Mouse (Mus musculus): ENCODE results near the gene Mdk. TPM values are rescaled to one million over a fixed set of nuclear protein-coding genes. Genes with fewer than 3 reads are reported as not detected.

Gene Mdk
- polyA plus RNA-seq, 1 experiment from 2014 or later, result 435 TPM

DNA sequence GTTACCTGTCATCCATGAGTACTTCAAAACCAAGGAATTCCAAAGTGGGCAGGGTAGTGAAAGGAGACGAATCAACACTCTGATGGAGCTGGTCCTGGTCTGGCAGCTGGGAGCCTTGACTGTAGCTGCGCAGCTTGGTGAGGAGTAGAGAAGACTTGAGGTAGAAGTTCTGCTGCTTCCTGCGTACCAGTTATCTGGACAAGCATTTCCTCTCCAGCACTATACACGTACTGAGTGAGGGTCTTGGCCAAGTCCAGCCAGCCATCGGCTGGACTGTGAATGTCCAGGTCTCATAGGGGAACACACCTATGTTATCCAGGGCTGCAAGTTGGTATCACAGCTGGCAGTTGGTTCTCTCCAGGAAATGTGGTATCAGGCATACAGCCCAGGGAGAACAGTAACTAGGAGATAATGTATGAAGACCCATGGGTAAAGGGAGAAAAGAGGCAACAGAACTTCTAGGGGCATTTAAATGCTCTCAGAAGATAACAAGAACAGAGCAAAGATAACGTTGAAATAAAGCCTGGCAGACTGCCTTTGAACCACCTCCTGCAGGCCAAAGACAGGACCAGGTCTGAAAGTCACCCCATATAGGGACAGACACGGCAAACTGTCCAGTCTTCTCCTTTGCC, 15.6 kb downstream of the Mdk start:
- H3K36me3 ChIP-seq (ENCODE audit: control insufficient read depth, insufficient read depth, low read length), result peaks cover 69% of the 10 kb centered on the region
- no peak for ATAC-seq (ENCODE audit: insufficient number of reproducible peaks, insufficient read depth, low FRiP score, low read depth)
- 70% methylated on average over 7 of the region's 7 CpGs for WGBS

DNA sequence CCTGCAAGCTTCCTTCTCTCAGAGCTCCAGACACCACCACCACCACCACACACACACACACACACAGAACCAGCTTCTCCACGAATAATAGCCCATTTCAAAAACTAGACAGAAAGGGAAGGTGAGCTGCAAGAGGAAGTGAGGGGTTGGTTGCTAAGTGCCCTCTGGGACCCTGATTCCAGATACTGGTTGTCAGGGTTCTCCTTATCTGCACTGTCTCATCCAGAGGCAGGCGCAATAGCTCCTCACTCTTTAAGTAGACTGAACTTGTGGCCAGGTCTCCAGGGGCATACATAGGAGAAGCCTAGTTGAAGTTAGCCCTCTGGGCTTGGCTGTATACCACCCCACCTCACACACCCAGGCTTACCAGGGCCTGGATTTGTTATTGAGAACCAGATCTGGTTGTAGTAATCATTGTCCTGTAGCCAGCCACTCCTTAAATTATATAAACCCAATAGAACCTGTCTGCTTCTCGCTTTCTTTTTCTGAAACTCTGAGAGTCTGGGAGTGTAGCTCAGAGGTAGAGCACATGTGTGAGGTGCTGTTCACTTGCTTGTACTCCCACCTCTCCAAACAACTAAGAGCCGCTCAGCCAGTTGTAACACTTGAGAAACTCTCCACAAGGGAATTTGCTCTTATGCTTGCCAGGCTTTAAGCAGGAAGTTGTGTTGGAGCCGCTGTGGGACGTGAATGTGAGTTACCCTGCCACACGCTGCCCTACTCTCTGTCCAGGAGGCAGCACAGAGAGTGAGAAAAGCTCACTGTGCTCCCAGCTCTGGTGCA, 18.6 kb downstream of the Mdk start:
- no peak overlapping the region for H3K27ac ChIP-seq (replicated peaks in 1 of 2; ENCODE audit: control insufficient read depth in 1 of 2, insufficient read depth in 1 of 2, low read depth in 2 of 2, low read length in 2 of 2)
- H3K4me2 ChIP-seq (ENCODE audit: low read length), result no peak overlapping the region
- peaks cover 87% of the 10 kb centered on the region for H3K36me3 ChIP-seq (ENCODE audit: control insufficient read depth, insufficient read depth, low read length)
- no peaks in the 10 kb centered on the region for H3K27me3 ChIP-seq (ENCODE audit: control insufficient read depth, insufficient read depth, low read length)
- no peak overlapping the region for H3K9ac ChIP-seq (ENCODE audit: low read length)
- no peaks in the 10 kb centered on the region for H3K4me1 ChIP-seq (ENCODE audit: control insufficient read depth in 2 of 2, insufficient read depth in 2 of 2, low read length in 2 of 2)
- H3K9me3 ChIP-seq (ENCODE audit: control insufficient read depth, low read length), result no peaks in the 10 kb centered on the region
- 71% methylated on average over 7 of the region's 7 CpGs for WGBS
- no peak overlapping the region for H3K4me3 ChIP-seq (ENCODE audit: control insufficient read depth in 1 of 2, insufficient read depth in 1 of 2, low read depth in 1 of 2, low read length in 2 of 2)
- ATAC-seq (ENCODE audit: insufficient number of reproducible peaks, insufficient read depth, low FRiP score, low read depth), result no peak

More for the DNA sequence above, 15.6 kb downstream of the Mdk start:
- Histone ChIP-seq H3K9me3 (ENCODE audit: control insufficient read depth, low read length) (no peaks in the 10 kb centered on the region), H3K4me1 (ENCODE audit: control insufficient read depth in 2 of 2, insufficient read depth in 2 of 2, low read length in 2 of 2) (peaks cover 2% of the 10 kb centered on the region in 2 experiments; a peak in 2 of 4 replicates), H3K27ac (replicated peaks in 1 of 2; ENCODE audit: control insufficient read depth in 1 of 2, insufficient read depth in 1 of 2, low read depth in 2 of 2, low read length in 2 of 2) (no peak overlapping the region), H3K9ac (ENCODE audit: low read length) (no peak overlapping the region), H3K27me3 (ENCODE audit: control insufficient read depth, insufficient read depth, low read length) (peaks cover 15% of the 10 kb centered on the region), H3K4me3 (ENCODE audit: control insufficient read depth in 1 of 2, insufficient read depth in 1 of 2, low read depth in 1 of 2, low read length in 2 of 2) (no peak overlapping the region), H3K4me2 (ENCODE audit: low read length) (no peak overlapping the region)

DNA sequence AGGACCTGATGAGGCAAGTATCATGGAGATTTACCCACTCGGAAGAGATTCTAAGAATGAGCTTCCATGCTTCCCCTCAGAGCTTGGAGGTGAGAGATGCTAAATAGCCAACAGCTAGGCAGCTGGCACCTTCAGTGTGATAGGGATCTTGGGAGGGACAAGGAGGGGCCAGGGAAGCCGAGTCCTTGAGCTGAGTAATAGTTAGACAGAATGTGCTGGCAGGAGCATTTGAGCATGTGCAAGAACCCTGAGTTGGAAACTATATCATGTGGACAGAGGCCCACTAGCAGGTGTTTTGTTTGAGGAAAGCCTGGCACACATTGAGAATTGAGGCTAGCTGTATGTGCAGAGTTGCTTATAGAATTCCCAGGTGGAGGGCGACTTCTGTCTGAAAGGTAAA, 19.5 kb downstream of the Mdk start:
- H3K27ac ChIP-seq (replicated peaks in 1 of 2; ENCODE audit: control insufficient read depth in 1 of 2, insufficient read depth in 1 of 2, low read depth in 2 of 2, low read length in 2 of 2), result no peak overlapping the region
- no peaks in the 10 kb centered on the region for H3K4me1 ChIP-seq (ENCODE audit: control insufficient read depth in 2 of 2, insufficient read depth in 2 of 2, low read length in 2 of 2)
- H3K9me3 ChIP-seq (ENCODE audit: control insufficient read depth, low read length), result no peaks in the 10 kb centered on the region
- H3K4me2 ChIP-seq (ENCODE audit: low read length), result no peak overlapping the region
- H3K9ac ChIP-seq (ENCODE audit: low read length), result no peak overlapping the region
- peaks cover 82% of the 10 kb centered on the region for H3K36me3 ChIP-seq (ENCODE audit: control insufficient read depth, insufficient read depth, low read length)
- ATAC-seq (ENCODE audit: insufficient number of reproducible peaks, insufficient read depth, low FRiP score, low read depth), result no peak
- H3K4me3 ChIP-seq (ENCODE audit: control insufficient read depth in 1 of 2, insufficient read depth in 1 of 2, low read depth in 1 of 2, low read length in 2 of 2), result no peak overlapping the region
- no peaks in the 10 kb centered on the region for H3K27me3 ChIP-seq (ENCODE audit: control insufficient read depth, insufficient read depth, low read length)
- 55% methylated on average over 3 of the region's 3 CpGs for WGBS

DNA sequence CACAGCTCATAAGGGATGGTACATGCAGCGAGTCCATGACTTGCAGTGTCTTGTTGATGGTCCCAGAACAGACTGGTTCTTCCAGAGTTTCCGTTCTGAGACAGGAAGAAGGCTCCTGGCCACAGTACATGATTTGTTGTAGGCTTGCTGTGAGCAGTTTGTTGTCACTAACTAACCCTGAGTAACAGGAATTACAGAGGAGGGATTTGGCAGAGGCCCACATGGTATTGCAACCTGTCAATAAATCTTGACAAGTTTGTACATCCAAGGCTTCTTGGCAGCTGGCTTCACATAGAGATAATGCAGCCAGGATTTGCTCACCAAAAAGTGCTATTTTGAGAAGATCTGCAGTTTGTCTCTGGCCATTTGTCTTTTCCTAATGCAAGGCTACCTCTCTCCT, 26.0 kb downstream of the Mdk start:
- Histone ChIP-seq H3K36me3 (ENCODE audit: control insufficient read depth, insufficient read depth, low read length) (peaks cover 26% of the 10 kb centered on the region), H3K4me3 (ENCODE audit: control insufficient read depth in 1 of 2, insufficient read depth in 1 of 2, low read depth in 1 of 2, low read length in 2 of 2) (no peak overlapping the region), H3K9me3 (ENCODE audit: control insufficient read depth, low read length) (no peaks in the 10 kb centered on the region), H3K27me3 (ENCODE audit: control insufficient read depth, insufficient read depth, low read length) (no peaks in the 10 kb centered on the region), H3K9ac (ENCODE audit: low read length) (no peak overlapping the region), H3K27ac (replicated peaks in 1 of 2; ENCODE audit: control insufficient read depth in 1 of 2, insufficient read depth in 1 of 2, low read depth in 2 of 2, low read length in 2 of 2) (no peak overlapping the region), H3K4me2 (ENCODE audit: low read length) (no peak overlapping the region), H3K4me1 (ENCODE audit: control insufficient read depth in 2 of 2, insufficient read depth in 2 of 2, low read length in 2 of 2) (no peaks in the 10 kb centered on the region)
- 94% methylated on average over 2 of the region's 2 CpGs for WGBS
- ATAC-seq (ENCODE audit: insufficient number of reproducible peaks, insufficient read depth, low FRiP score, low read depth), result no peak

DNA sequence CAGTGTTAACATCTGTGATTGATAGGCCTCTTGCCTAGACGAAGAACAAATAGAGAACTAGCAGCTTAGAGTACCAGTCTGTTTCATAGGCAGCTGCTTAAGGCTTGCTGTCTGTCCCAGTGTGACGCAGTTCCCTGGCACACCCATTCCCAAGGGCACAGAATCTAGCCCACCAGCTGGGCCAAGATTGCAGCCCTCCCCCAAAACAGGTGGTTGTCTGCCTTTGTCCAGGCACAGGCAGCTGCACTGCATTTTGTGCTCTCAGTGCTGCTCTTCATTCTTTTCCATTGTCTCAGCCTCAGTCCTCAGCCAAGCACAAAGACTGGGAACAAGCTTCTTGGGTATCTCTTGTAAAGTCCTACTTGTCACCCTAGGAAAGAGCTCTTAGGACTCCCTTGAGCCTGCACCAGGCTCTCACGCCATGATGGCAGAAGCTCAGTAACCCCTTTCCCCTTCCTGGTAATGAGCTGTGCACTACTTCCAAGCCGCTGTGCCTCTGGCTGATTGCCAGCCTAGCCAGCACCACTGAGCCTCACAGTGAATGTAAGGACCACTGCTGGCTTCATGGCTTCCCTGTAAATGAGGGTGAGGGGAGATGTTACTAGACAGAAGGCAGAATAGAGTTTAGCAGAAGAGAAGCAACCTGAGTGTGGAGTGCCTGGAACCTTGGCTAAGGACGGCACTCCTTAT, 27.3 kb downstream of the Mdk start:
- Histone ChIP-seq H3K4me3 (ENCODE audit: control insufficient read depth in 1 of 2, insufficient read depth in 1 of 2, low read depth in 1 of 2, low read length in 2 of 2) (no peak overlapping the region), H3K27me3 (ENCODE audit: control insufficient read depth, insufficient read depth, low read length) (no peaks in the 10 kb centered on the region), H3K36me3 (ENCODE audit: control insufficient read depth, insufficient read depth, low read length) (peaks cover 25% of the 10 kb centered on the region), H3K9me3 (ENCODE audit: control insufficient read depth, low read length) (no peaks in the 10 kb centered on the region), H3K4me2 (ENCODE audit: low read length) (no peak overlapping the region), H3K9ac (ENCODE audit: low read length) (no peak overlapping the region), H3K27ac (replicated peaks in 1 of 2; ENCODE audit: control insufficient read depth in 1 of 2, insufficient read depth in 1 of 2, low read depth in 2 of 2, low read length in 2 of 2) (no peak overlapping the region), H3K4me1 (ENCODE audit: control insufficient read depth in 2 of 2, insufficient read depth in 2 of 2, low read length in 2 of 2) (no peaks in the 10 kb centered on the region)
- no peak for ATAC-seq (ENCODE audit: insufficient number of reproducible peaks, insufficient read depth, low FRiP score, low read depth)
- WGBS, result 68% methylated on average over 5 of the region's 5 CpGs

DNA sequence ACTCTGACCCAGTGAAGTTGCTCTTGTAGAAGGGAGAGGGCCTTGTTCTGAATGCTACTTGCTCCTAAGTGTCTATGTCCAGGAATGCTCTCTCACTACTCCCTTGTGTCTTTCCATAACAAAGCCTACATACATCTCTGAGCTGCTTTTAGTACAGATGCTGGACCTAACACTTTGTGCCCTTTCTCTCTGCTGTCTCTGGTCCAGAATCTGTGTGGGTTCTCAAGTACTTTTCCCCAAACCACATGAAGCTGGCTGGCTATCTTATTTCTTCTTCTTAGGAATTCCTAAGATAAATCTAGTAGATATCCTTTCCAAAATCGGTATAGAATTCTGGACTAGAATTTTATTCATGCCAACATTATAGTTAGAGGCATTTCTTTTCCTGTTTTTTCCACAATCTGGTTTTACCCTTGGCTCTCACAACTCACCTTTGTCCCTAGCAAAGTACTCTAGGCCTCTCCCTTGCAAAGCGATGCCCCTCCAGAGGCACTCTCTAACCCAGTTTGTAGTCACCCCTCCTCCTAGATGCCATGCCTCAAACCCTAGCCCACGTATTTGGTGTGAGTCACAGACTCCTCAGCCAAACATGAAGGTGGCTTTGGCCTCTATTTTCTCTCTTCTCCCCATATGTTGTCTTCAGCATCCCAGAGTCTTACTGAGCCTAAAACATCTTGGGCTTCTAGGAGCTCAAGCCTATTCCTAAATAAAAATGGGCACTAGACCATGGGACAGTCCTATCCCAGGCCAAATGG, 28.7 kb downstream of the Mdk start:
- no peaks in the 10 kb centered on the region for H3K27me3 ChIP-seq (ENCODE audit: control insufficient read depth, insufficient read depth, low read length)
- no peak overlapping the region for H3K27ac ChIP-seq (replicated peaks in 1 of 2; ENCODE audit: control insufficient read depth in 1 of 2, insufficient read depth in 1 of 2, low read depth in 2 of 2, low read length in 2 of 2)
- H3K36me3 ChIP-seq (ENCODE audit: control insufficient read depth, insufficient read depth, low read length), result peaks cover 26% of the 10 kb centered on the region
- no peak overlapping the region for H3K4me2 ChIP-seq (ENCODE audit: low read length)
- H3K4me1 ChIP-seq (ENCODE audit: control insufficient read depth in 2 of 2, insufficient read depth in 2 of 2, low read length in 2 of 2), result no peaks in the 10 kb centered on the region
- no peak overlapping the region for H3K4me3 ChIP-seq (ENCODE audit: control insufficient read depth in 1 of 2, insufficient read depth in 1 of 2, low read depth in 1 of 2, low read length in 2 of 2)
- H3K9me3 ChIP-seq (ENCODE audit: control insufficient read depth, low read length), result no peaks in the 10 kb centered on the region
- no peak overlapping the region for H3K9ac ChIP-seq (ENCODE audit: low read length)
- WGBS, result 83% methylated on average over 3 of the region's 3 CpGs
- ATAC-seq (ENCODE audit: insufficient number of reproducible peaks, insufficient read depth, low FRiP score, low read depth), result no peak

DNA sequence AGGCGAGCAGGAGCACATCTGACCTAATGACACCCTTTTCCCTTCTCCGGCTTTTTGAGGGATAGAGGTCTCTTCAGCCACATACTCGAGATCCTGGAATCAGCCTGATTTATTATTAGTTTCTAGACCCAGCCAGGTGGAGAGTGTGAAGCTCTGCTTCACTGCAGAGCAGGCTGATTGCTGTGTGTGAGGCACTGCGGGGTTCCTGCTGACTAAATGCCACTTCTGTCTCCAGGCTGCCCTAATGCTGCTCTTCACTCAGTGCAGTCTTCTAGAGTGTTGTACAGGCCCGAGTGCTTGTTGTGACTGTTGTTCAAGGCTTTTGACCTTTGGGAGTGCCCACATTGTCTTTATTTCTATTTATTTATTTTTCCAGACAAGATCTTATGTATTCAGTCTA, 29.8 kb downstream of the Mdk start:
- H3K4me2 ChIP-seq (ENCODE audit: low read length), result no peak overlapping the region
- no peaks in the 10 kb centered on the region for H3K4me1 ChIP-seq (ENCODE audit: control insufficient read depth in 2 of 2, insufficient read depth in 2 of 2, low read length in 2 of 2)
- H3K36me3 ChIP-seq (ENCODE audit: control insufficient read depth, insufficient read depth, low read length), result peaks cover 24% of the 10 kb centered on the region
- H3K27ac ChIP-seq (replicated peaks in 1 of 2; ENCODE audit: control insufficient read depth in 1 of 2, insufficient read depth in 1 of 2, low read depth in 2 of 2, low read length in 2 of 2), result no peak overlapping the region
- H3K9ac ChIP-seq (ENCODE audit: low read length), result no peak overlapping the region
- no peak for ATAC-seq (ENCODE audit: insufficient number of reproducible peaks, insufficient read depth, low FRiP score, low read depth)
- no peak overlapping the region for H3K4me3 ChIP-seq (ENCODE audit: control insufficient read depth in 1 of 2, insufficient read depth in 1 of 2, low read depth in 1 of 2, low read length in 2 of 2)
- no peaks in the 10 kb centered on the region for H3K9me3 ChIP-seq (ENCODE audit: control insufficient read depth, low read length)
- 78% methylated on average over 5 of the region's 5 CpGs for WGBS
- H3K27me3 ChIP-seq (ENCODE audit: control insufficient read depth, insufficient read depth, low read length), result no peaks in the 10 kb centered on the region

All from heart, embryonic 14.5 days (tissue).